Mouse (Mus musculus) neural tube, embryonic 12.5 days (tissue): ENCODE measurements around the gene Trpv1. TPM values are rescaled to one million over a fixed set of nuclear protein-coding genes. Genes with fewer than 3 reads are reported as not detected.

ENCODE experiments used
- ATAC-seq: fragments of 200-750 bp; cut with Nextera tagmentation; 2 replicates; pipeline ENCODE4 v1.8.0; 2017; ENCODE audit warnings: low read depth, mild to moderate bottlenecking, moderate TSS enrichment, moderate library complexity; ENCODE audit not compliant: low FRiP score
- H3K27ac ChIP-seq: fragments of 300-500 bp; sonication (generic); 2 replicates; pipeline ENCODE4 v1.5.1; 2016
- H3K27me3 ChIP-seq: fragments of 300-500 bp; sonication (generic); replicated peaks from 2 replicates; pipeline ENCODE4 v1.6.1; 2016; ENCODE audit warnings: mild to moderate bottlenecking
- H3K36me3 ChIP-seq: fragments of 300-500 bp; sonication (generic); 2 replicates; pipeline ENCODE4 v1.6.1; 2016; ENCODE audit warnings: mild to moderate bottlenecking
- H3K4me1 ChIP-seq: fragments of 300-500 bp; sonication (generic); 2 replicates; pipeline ENCODE4 v1.6.1; 2016
- H3K4me2 ChIP-seq: fragments of 300-500 bp; sonication (generic); replicated peaks from 2 replicates; pipeline ENCODE4 v1.6.1; 2016; ENCODE audit warnings: mild to moderate bottlenecking
- H3K4me3 ChIP-seq: fragments of 300-500 bp; sonication (generic); 2 replicates; pipeline ENCODE4 v1.5.1; 2016
- H3K9ac ChIP-seq: fragments of 300-500 bp; sonication (generic); 2 replicates; pipeline ENCODE4 v1.6.1; 2016; ENCODE audit warnings: mild to moderate bottlenecking
- H3K9me3 ChIP-seq: fragments of 300-500 bp; sonication (generic); 2 replicates; pipeline ENCODE4 v1.6.1; 2016; ENCODE audit warnings: mild to moderate bottlenecking
- WGBS: fragments of 180-500 bp; shearing (Covaris S2); methylation state at CpG from one replicate; pipeline ENCODE4 v1.1.7; 2016; 5-methylcytosine and 5-hydroxymethylcytosine counted together
- polyA plus RNA-seq: library from polyadenylated mRNA; unstranded; fragments of >200 nt; fragmentation: Nextera tagmentation; extraction: Ambion mirVana; gene quantifications from 2 replicates; pipeline ENCODE4 v1.2.1, GENCODE M21; 2016

Trpv1 gene
- polyA plus RNA-seq, 1 experiment from 2014 or later: 0.98 TPM

- WGBS: 66% methylated on average over 7 of the region's 7 CpGs
- ATAC-seq: no peak
- Histone ChIP-seq H3K27me3 (no peaks in the 10 kb centered on the region), H3K36me3 (no peaks in the 10 kb centered on the region), H3K27ac (no peak overlapping the region), H3K4me3 (no peak overlapping the region), H3K4me2 (no peak overlapping the region), H3K4me1 (0 out of 2 replicates have a peak, but pooled peaks cover under 1% of the 10 kb centered on the region), H3K9ac (no peak overlapping the region), H3K9me3 (no peaks in the 10 kb centered on the region)
These were observed 28.9 kb upstream of the Trpv1 start for GRCm38 (mm10) chr11:73205194-73205593.

GRCm38 (mm10) chr11:73207621-73208020 lies 26.5 kb upstream of the Trpv1 start:
- 71% methylated on average over 2 of the region's 2 CpGs for WGBS
- ATAC-seq: no peak
- H3K9ac ChIP-seq: no peak overlapping the region

DNA sequence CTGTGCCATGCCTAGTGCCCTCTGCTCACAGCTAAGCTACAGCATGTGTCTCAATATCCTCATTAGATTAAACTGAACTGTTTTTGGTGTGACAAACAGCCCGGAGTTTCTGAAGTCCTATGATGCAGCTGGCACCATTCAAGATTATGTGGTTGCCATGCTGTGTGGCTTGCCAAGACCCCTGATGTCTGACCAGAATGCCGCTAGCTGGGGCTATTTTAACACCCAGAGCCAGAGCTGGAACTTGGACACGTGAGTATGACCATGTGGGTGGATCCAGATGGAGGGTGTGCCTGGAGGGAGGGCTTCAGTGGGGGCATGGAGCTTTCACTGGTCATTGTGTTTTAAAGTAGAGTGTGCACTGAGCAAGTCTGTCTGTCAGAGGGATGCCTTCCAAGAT lies 20.1 kb upstream of the Trpv1 start:
- H3K36me3 ChIP-seq: no peaks in the 10 kb centered on the region
- no peaks in the 10 kb centered on the region for H3K9me3 ChIP-seq
- ATAC-seq: no peak
- WGBS: 82% methylated on average over 3 of the region's 3 CpGs
- H3K4me1 ChIP-seq: no peaks in the 10 kb centered on the region
- no peaks in the 10 kb centered on the region for H3K27me3 ChIP-seq
- no peak overlapping the region for H3K4me3 ChIP-seq
- H3K4me2 ChIP-seq: no peak overlapping the region
- no peak overlapping the region for H3K27ac ChIP-seq
- no peak overlapping the region for H3K9ac ChIP-seq

More at GRCm38 (mm10) chr11:73207621-73208020, 26.5 kb upstream of the Trpv1 start:
- H3K27ac ChIP-seq: no peak overlapping the region
- H3K4me1 ChIP-seq: no peaks in the 10 kb centered on the region
- H3K4me2 ChIP-seq: no peak overlapping the region
- no peaks in the 10 kb centered on the region for H3K36me3 ChIP-seq
- no peaks in the 10 kb centered on the region for H3K27me3 ChIP-seq
- no peak overlapping the region for H3K4me3 ChIP-seq
- H3K9me3 ChIP-seq: no peaks in the 10 kb centered on the region

- Histone ChIP-seq H3K27me3 (no peaks in the 10 kb centered on the region), H3K4me1 (no peaks in the 10 kb centered on the region), H3K4me3 (no peak overlapping the region), H3K4me2 (no peak overlapping the region), H3K9ac (no peak overlapping the region), H3K9me3 (no peaks in the 10 kb centered on the region), H3K27ac (no peak overlapping the region), H3K36me3 (no peaks in the 10 kb centered on the region)
- WGBS: 51% methylated on average over 2 of the region's 2 CpGs
- no peak for ATAC-seq
These were observed 14.4 kb upstream of the Trpv1 start for GRCm38 (mm10) chr11:73219671-73220070.

DNA sequence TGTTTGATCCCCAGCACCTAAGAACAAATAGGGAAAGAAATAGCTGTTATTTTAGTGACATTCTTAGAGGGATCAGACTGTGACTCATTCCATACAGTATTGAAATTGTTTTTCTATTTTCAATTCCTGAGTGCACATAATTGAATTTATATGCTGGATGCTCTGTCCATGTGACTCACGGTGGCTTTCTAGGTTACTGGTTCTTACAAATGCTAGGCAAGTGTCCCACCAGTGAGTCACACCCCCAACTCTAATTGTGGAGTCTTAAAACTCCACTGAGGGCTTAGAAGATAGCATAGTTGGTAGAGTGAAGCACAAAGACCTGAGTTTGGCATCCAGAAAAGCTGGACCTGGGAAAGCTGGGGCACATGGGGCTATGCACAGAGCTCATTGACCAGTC lies 13.4 kb upstream of the Trpv1 start:
- no peaks in the 10 kb centered on the region for H3K27me3 ChIP-seq

DNA sequence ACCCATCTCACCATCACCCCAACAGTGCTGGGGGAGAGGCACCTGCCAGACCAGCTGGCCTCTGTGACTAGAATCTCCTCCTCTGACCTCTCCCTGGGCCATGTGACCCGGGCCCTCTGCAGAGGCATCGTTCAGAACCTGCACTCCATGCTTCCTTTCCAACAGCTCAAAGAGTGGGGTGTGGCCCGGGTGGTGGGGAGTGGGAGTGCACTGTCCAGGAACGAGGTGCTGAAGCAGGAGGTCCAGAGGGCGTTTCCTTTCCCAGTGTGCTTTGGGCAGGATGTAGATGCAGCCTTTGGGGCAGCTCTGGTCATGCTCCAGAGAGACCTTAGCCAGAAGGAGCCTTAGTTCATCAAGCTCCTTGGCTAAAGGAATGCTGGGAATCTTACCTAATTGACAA lies 11.2 kb upstream of the Trpv1 start:
- Histone ChIP-seq H3K9me3 (no peaks in the 10 kb centered on the region), H3K4me1 (no peaks in the 10 kb centered on the region), H3K27ac (no peak overlapping the region), H3K4me3 (no peak overlapping the region), H3K4me2 (no peak overlapping the region), H3K9ac (no peak overlapping the region), H3K27me3 (no peaks in the 10 kb centered on the region), H3K36me3 (no peaks in the 10 kb centered on the region)
- no peak for ATAC-seq
- 46% methylated on average over 5 of the region's 5 CpGs for WGBS

More for the DNA sequence above, 13.4 kb upstream of the Trpv1 start:
- Histone ChIP-seq H3K9ac (no peak overlapping the region), H3K4me3 (no peak overlapping the region), H3K4me1 (no peaks in the 10 kb centered on the region), H3K27ac (no peak overlapping the region), H3K4me2 (no peak overlapping the region), H3K36me3 (no peaks in the 10 kb centered on the region), H3K9me3 (no peaks in the 10 kb centered on the region)
- WGBS: 89% methylated on average over 1 of the region's 1 CpGs
- ATAC-seq: no peak

DNA sequence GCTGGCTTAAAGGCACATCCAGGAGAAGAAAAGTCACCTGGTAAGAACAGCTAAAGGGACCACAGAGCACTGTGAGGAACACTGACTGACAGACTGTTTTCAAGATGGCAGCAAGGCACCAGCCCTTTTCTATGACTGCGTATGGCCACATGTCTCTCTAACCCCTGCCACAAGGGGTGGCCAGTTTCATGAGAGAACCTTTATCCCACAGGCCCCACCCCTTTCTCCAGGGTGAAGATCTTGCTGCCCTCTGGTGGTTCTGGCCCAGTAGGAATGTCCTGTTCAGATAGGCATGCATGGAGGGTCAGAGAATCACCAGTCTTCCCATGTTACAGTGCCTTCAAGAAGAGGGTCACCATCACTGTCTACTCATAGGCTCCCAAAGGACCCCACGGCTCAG lies 10.1 kb upstream of the Trpv1 start:
- no peak overlapping the region for H3K4me3 ChIP-seq
- no peak overlapping the region for H3K9ac ChIP-seq
- H3K36me3 ChIP-seq: no peaks in the 10 kb centered on the region
- no peak for ATAC-seq
- 73% methylated on average over 2 of the region's 2 CpGs for WGBS
- no peak overlapping the region for H3K27ac ChIP-seq
- no peak overlapping the region for H3K4me2 ChIP-seq
- peaks cover under 1% of the 10 kb centered on the region; the same call in 1 of the 2 replicates for H3K9me3 ChIP-seq
- H3K27me3 ChIP-seq: no peaks in the 10 kb centered on the region
- H3K4me1 ChIP-seq: no peaks in the 10 kb centered on the region

DNA sequence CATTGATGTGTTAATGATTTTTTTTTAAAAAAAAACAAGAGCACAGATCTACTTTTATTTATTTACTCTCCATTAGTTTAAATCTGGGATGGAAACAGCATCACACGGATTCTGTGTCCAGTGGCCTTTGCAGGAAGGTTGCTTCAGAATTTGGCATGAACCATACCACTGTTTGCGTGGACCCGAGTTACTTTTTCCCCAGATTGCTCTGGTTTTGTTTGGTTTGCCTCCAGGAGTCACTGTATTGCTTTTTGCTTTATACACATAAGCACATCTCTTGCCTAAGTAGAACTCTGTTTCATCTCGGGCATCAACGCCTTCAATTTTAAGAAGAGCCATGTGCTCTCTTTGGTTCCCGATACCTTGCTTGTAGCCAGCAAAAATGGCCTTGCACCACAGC lies 8.2 kb upstream of the Trpv1 start:
- Histone ChIP-seq H3K9me3 (peaks cover 3% of the 10 kb centered on the region; the same call in 1 of the 2 replicates), H3K27me3 (no peaks in the 10 kb centered on the region), H3K9ac (no peak overlapping the region), H3K4me1 (no peaks in the 10 kb centered on the region), H3K27ac (no peak overlapping the region), H3K36me3 (no peaks in the 10 kb centered on the region), H3K4me3 (no peak overlapping the region), H3K4me2 (no peak overlapping the region)
- no peak for ATAC-seq
- 93% methylated on average over 6 of the region's 6 CpGs for WGBS

GRCm38 (mm10) chr11:73228881-73229280 lies 5.2 kb upstream of the Trpv1 start:
- H3K9ac ChIP-seq: no peak overlapping the region
- no peak for ATAC-seq
- H3K4me3 ChIP-seq: no peak overlapping the region
- no peaks in the 10 kb centered on the region for H3K4me1 ChIP-seq
- no peaks in the 10 kb centered on the region for H3K36me3 ChIP-seq
- 82% methylated on average over 5 of the region's 5 CpGs for WGBS
- no peak overlapping the region for H3K4me2 ChIP-seq
- H3K27ac ChIP-seq: no peak overlapping the region
- H3K9me3 ChIP-seq: peaks cover 3% of the 10 kb centered on the region; the same call in 1 of the 2 replicates
- no peaks in the 10 kb centered on the region for H3K27me3 ChIP-seq

GRCm38 (mm10) chr11:73230081-73230480 lies 4.0 kb upstream of the Trpv1 start:
- Histone ChIP-seq H3K4me3 (no peak overlapping the region), H3K9ac (no peak overlapping the region), H3K36me3 (no peaks in the 10 kb centered on the region), H3K9me3 (peaks cover 3% of the 10 kb centered on the region; the same call in 1 of the 2 replicates), H3K27me3 (no peaks in the 10 kb centered on the region), H3K4me2 (no peak overlapping the region), H3K4me1 (no peaks in the 10 kb centered on the region), H3K27ac (no peak overlapping the region)
- 93% methylated on average over 5 of the region's 5 CpGs for WGBS
- ATAC-seq: no peak

DNA sequence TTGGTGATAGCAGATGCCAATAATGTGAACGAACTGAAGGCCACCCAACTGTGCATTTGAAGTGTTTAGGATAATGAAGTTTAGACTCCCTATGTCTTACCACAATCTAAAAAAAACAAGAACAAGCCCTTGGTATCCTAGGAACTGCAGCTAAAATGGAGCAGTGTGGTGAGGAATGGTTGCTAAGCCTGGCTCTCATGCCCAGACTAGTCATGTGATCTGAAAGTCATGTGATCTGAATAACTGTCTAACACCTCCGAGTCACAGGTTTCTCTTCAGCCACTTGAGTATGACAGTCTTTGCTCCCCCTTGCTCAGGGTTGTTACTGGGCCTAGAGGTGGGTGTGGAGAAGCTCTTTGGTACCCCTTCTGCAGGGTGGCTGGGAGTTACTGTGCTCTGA lies 1.6 kb upstream of the Trpv1 start:
- H3K9me3 ChIP-seq: peaks cover 3% of the 10 kb centered on the region; the same call in 1 of the 2 replicates
- no peak overlapping the region for H3K4me3 ChIP-seq
- 70% methylated on average over 2 of the region's 2 CpGs for WGBS
- no peaks in the 10 kb centered on the region for H3K36me3 ChIP-seq
- H3K27me3 ChIP-seq: no peaks in the 10 kb centered on the region
- no peak overlapping the region for H3K27ac ChIP-seq
- no peak for ATAC-seq
- H3K4me1 ChIP-seq: no peaks in the 10 kb centered on the region
- H3K9ac ChIP-seq: no peak overlapping the region
- H3K4me2 ChIP-seq: no peak overlapping the region

GRCm38 (mm10) chr11:73235990-73236701 lies 2.1 kb downstream of the Trpv1 start:
- WGBS: 54% methylated on average over 5 of the region's 5 CpGs
- Histone ChIP-seq H3K9ac (no peak overlapping the region), H3K36me3 (no peaks in the 10 kb centered on the region), H3K9me3 (no peaks in the 10 kb centered on the region), H3K4me1 (no peaks in the 10 kb centered on the region), H3K27me3 (no peaks in the 10 kb centered on the region), H3K4me3 (no peak overlapping the region), H3K27ac (no peak overlapping the region), H3K4me2 (no peak overlapping the region)
- no peak for ATAC-seq

DNA sequence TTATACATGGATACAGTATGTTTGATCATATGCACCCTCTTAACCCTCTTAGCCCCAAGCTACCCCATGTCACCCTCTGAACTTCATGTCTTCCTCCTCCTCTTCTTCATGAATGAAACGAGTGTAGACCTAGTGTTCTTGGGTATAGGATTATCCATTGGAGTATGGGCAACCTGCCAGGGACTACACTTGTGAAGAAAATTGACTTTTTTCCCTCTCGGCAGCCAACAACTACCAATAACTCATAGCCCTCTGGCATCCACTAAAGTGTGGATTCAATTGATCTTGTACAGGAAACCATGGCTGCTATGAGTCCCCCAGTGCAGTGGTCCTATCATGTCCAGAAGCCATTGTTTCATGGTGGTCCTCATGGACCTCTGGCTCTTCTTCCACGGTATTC lies 2.6 kb downstream of the Trpv1 start:
- no peaks in the 10 kb centered on the region for H3K27me3 ChIP-seq
- no peaks in the 10 kb centered on the region for H3K9me3 ChIP-seq
- no peak for ATAC-seq
- H3K27ac ChIP-seq: no peak overlapping the region
- no peak overlapping the region for H3K4me3 ChIP-seq
- H3K4me1 ChIP-seq: no peaks in the 10 kb centered on the region
- no peaks in the 10 kb centered on the region for H3K36me3 ChIP-seq
- H3K4me2 ChIP-seq: no peak overlapping the region
- H3K9ac ChIP-seq: no peak overlapping the region
- 81% methylated on average over 3 of the region's 3 CpGs for WGBS
